ENCODE assay signal across 26 mouse cellular contexts in genomic region chr14:32909112-32909511, GRCm38 (mm10). TPM values are rescaled to one million over a fixed set of nuclear protein-coding genes. Genes with fewer than 3 reads are reported as not detected.
DNase-seq lines count a peak whose midpoint lies in the region; ATAC-seq and TF ChIP-seq lines count a peak whose summit lies in the region.
"Had no signal": no experiment of that assay in that cellular context is flagged by ENCODE, and none has a peak within 500 bp of the region (broad histone marks: within the 10 kb centered on the region; RNA-seq: fewer than 3 reads in every experiment).

No protein-coding gene starts in this region.

- no peak overlapping the region for H3K9ac ChIP-seq in forebrain, postnatal 0 days
- no peak overlapping the region for H3K9ac ChIP-seq in forebrain, embryonic 14.5 days (ENCODE audit: low read length)
- H3K9ac ChIP-seq in lung, embryonic 14.5 days, result no peak overlapping the region
- no peak overlapping the region for H3K9ac ChIP-seq in midbrain, postnatal 0 days (replicated peaks; ENCODE audit: low read length, poor library complexity, severe bottlenecking)
- H3K9ac ChIP-seq: embryonic facial prominence, embryonic 12.5 days; embryonic facial prominence, embryonic 15.5 days; forebrain, embryonic 15.5 days; heart, embryonic 12.5 days; heart, embryonic 15.5 days; hindbrain, embryonic 13.5 days had no signal

- no peak overlapping the region for H3K4me2 ChIP-seq in forebrain, postnatal 0 days (ENCODE audit: low read depth)
- H3K4me2 ChIP-seq in forebrain, embryonic 14.5 days (ENCODE audit: low read length), result no peak overlapping the region
- no peak overlapping the region for H3K4me2 ChIP-seq in lung, embryonic 14.5 days
- H3K4me2 ChIP-seq in midbrain, postnatal 0 days (ENCODE audit: low read depth, low read length, poor library complexity, severe bottlenecking), result no peak overlapping the region
- H3K4me2 ChIP-seq: embryonic facial prominence, embryonic 12.5 days; embryonic facial prominence, embryonic 15.5 days; forebrain, embryonic 15.5 days; heart, embryonic 12.5 days; heart, embryonic 15.5 days; hindbrain, embryonic 13.5 days had no signal

- ATAC-seq in forebrain, postnatal 0 days, result no peak
- ATAC-seq in forebrain, embryonic 14.5 days, result no peak
- ATAC-seq in lung, embryonic 14.5 days (ENCODE audit: insufficient read depth), result no peak
- no peak for ATAC-seq in midbrain, postnatal 0 days (ENCODE audit: low FRiP score)
- ATAC-seq: activated CD4-positive, CD25-positive, alpha-beta regulatory T cell, adult 4 months; forebrain, embryonic 15.5 days had no signal

- no peaks in the 10 kb centered on the region for H3K27me3 ChIP-seq in forebrain, postnatal 0 days (ENCODE audit: insufficient read depth, low read length)
- H3K27me3 ChIP-seq in forebrain, embryonic 14.5 days (replicated peaks; ENCODE audit: control insufficient read depth, insufficient read depth, low read length), result no peaks in the 10 kb centered on the region
- H3K27me3 ChIP-seq in lung, embryonic 14.5 days (ENCODE audit: insufficient read depth, low read length), result no peaks in the 10 kb centered on the region
- no peaks in the 10 kb centered on the region for H3K27me3 ChIP-seq in midbrain, postnatal 0 days (ENCODE audit: insufficient read depth, low read length)
- H3K27me3 ChIP-seq: embryonic facial prominence, embryonic 12.5 days; embryonic facial prominence, embryonic 15.5 days; forebrain, embryonic 15.5 days; heart, embryonic 12.5 days; heart, embryonic 15.5 days; hindbrain, embryonic 13.5 days had no signal

- H3K4me1 ChIP-seq in forebrain, postnatal 0 days (ENCODE audit: insufficient read depth), result no peaks in the 10 kb centered on the region
- 0 out of 2 replicates have a peak, but pooled peaks cover 2% of the 10 kb centered on the region for H3K4me1 ChIP-seq in forebrain, embryonic 14.5 days (ENCODE audit: control insufficient read depth, insufficient read depth, low read length)
- no peaks in the 10 kb centered on the region for H3K4me1 ChIP-seq in lung, embryonic 14.5 days (ENCODE audit: insufficient read depth)
- no peaks in the 10 kb centered on the region; the same call in 1 of the 2 replicates for H3K4me1 ChIP-seq in lung, adult 2 months (ENCODE audit: control insufficient read depth, insufficient read depth, low read length)
- H3K4me1 ChIP-seq in midbrain, postnatal 0 days (ENCODE audit: insufficient read depth, low read length), result no peaks in the 10 kb centered on the region
- H3K4me1 ChIP-seq: embryonic facial prominence, embryonic 12.5 days; heart, embryonic 12.5 days; hindbrain, embryonic 10.5 days had no signal

- 64% methylated on average over 6 of the region's 6 CpGs for WGBS in forebrain, postnatal 0 days
- 83% methylated on average over 6 of the region's 6 CpGs for whole genome bisulfite sequencing in forebrain, embryonic 14.5 days
- WGBS in lung, embryonic 14.5 days, result 75% methylated on average over 6 of the region's 6 CpGs
- WGBS in lung, adult 2 months, result 85% methylated on average over 6 of the region's 6 CpGs
- 88% methylated on average over 6 of the region's 6 CpGs for WGBS in midbrain, postnatal 0 days

- TF ChIP-seq POLR2A in lung, adult 2 months (IDR thresholded peaks at IDR 0.05; ENCODE audit: borderline replicate concordance, extremely low read depth, low read depth, low read length), result no peak

- no peak overlapping the region for H3K27ac ChIP-seq in forebrain, postnatal 0 days (ENCODE audit: low read depth, low read length)
- H3K27ac ChIP-seq in forebrain, embryonic 14.5 days (ENCODE audit: low read depth, low read length), result no peak overlapping the region
- H3K27ac ChIP-seq in lung, embryonic 14.5 days (ENCODE audit: low read depth), result no peak overlapping the region
- H3K27ac ChIP-seq in midbrain, postnatal 0 days (ENCODE audit: low read depth, low read length), result no peak overlapping the region
- H3K27ac ChIP-seq: embryonic facial prominence, embryonic 12.5 days; embryonic facial prominence, embryonic 15.5 days; forebrain, embryonic 15.5 days; heart, embryonic 15.5 days; hindbrain, embryonic 10.5 days; hindbrain, embryonic 13.5 days had no signal

- TF ChIP-seq CTCF in forebrain, postnatal 0 days (IDR thresholded peaks at IDR 0.05; ENCODE audit: low read depth), result no peak
- TF ChIP-seq CTCF in lung, embryonic 14.5 days (IDR thresholded peaks at IDR 0.05; ENCODE audit: low read depth), result no peak
- TF ChIP-seq CTCF in lung, adult 2 months (IDR thresholded peaks at IDR 0.05; ENCODE audit: insufficient read depth, low read length), result no peak
- no peak for TF ChIP-seq CTCF in midbrain, postnatal 0 days (IDR thresholded peaks at IDR 0.05)

- H3K4me3 ChIP-seq in forebrain, postnatal 0 days (ENCODE audit: low read depth, low read length), result no peak overlapping the region
- no peak overlapping the region for H3K4me3 ChIP-seq in forebrain, embryonic 14.5 days (ENCODE audit: low read depth, low read length)
- H3K4me3 ChIP-seq in lung, embryonic 14.5 days (ENCODE audit: low read depth, low read length), result no peak overlapping the region
- no peak overlapping the region for H3K4me3 ChIP-seq in lung, adult 2 months (replicated peaks; ENCODE audit: extremely low read depth, low read depth, low read length)
- no peak overlapping the region for H3K4me3 ChIP-seq in midbrain, postnatal 0 days (ENCODE audit: low read depth, low read length)
- H3K4me3 ChIP-seq: embryonic facial prominence, embryonic 12.5 days; embryonic facial prominence, embryonic 15.5 days; forebrain, embryonic 15.5 days; heart, embryonic 12.5 days; heart, embryonic 15.5 days; hindbrain, embryonic 10.5 days; hindbrain, embryonic 13.5 days had no signal

- peak; percentile 28 for DNase-seq in forebrain, postnatal 0 days
- DNase-seq in forebrain, embryonic 14.5 days (ENCODE audit: low spot score), result no peak
- peak; percentile 26 for DNase-seq in lung, embryonic 14.5 days
- DNase-seq in lung, adult 2 months, result no peak
- DNase-seq in right cerebral cortex, postnatal 10 days (ENCODE audit: low spot score in 2 of 2), result peak; percentile 45 to 50
- no peak for DNase-seq in right cerebral cortex, postnatal 14 days
- no peak for DNase-seq in midbrain, postnatal 0 days (ENCODE audit: low spot score)
- DNase-seq: adrenal gland, adult 8-10 months; adrenal gland, postnatal 25 days; cerebellum, adult 11 months; cerebellum, adult 2 months; cerebellum, adult 9-11 months; cerebellum, postnatal 25 days; gastrocnemius, postnatal 25 days; heart, adult 18-20 months; heart, postnatal 10 days; heart, postnatal 36 days had no signal

- H3K36me3 ChIP-seq in forebrain, postnatal 0 days (ENCODE audit: insufficient read depth), result no peaks in the 10 kb centered on the region
- H3K36me3 ChIP-seq in forebrain, embryonic 14.5 days (ENCODE audit: control insufficient read depth, insufficient read depth, low read length), result no peaks in the 10 kb centered on the region
- H3K36me3 ChIP-seq in lung, embryonic 14.5 days (ENCODE audit: insufficient read depth), result no peaks in the 10 kb centered on the region
- no peaks in the 10 kb centered on the region for H3K36me3 ChIP-seq in midbrain, postnatal 0 days (ENCODE audit: insufficient read depth, low read length)
- H3K36me3 ChIP-seq: embryonic facial prominence, embryonic 12.5 days; embryonic facial prominence, embryonic 15.5 days; forebrain, embryonic 15.5 days; heart, embryonic 12.5 days; heart, embryonic 15.5 days; hindbrain, embryonic 10.5 days; hindbrain, embryonic 13.5 days had no signal

- H3K9me3 ChIP-seq in forebrain, postnatal 0 days (ENCODE audit: low read length), result no peaks in the 10 kb centered on the region
- H3K9me3 ChIP-seq in forebrain, embryonic 14.5 days (replicated peaks; ENCODE audit: control insufficient read depth, low read length), result no peaks in the 10 kb centered on the region
- no peaks in the 10 kb centered on the region for H3K9me3 ChIP-seq in lung, embryonic 14.5 days (ENCODE audit: low read depth, low read length)
- no peaks in the 10 kb centered on the region for H3K9me3 ChIP-seq in midbrain, postnatal 0 days (ENCODE audit: low read length)
- H3K9me3 ChIP-seq: embryonic facial prominence, embryonic 12.5 days; embryonic facial prominence, embryonic 15.5 days; forebrain, embryonic 15.5 days; heart, embryonic 12.5 days; heart, embryonic 15.5 days; hindbrain, embryonic 10.5 days; hindbrain, embryonic 13.5 days had no signal

RNA-seq across cellular contexts. Expression of gene Vstm4, which starts 52.6 kb away (rescaled TPM):
- 7.0 and 8.9 TPM in 2 replicates for total RNA-seq in forebrain, postnatal 0 days (2014; rRNA removed)
- polyA plus RNA-seq in forebrain, postnatal 0 days (2015; fragmentation: Nextera tagmentation; extraction: Ambion mirVana), result 8.2 and 8.5 TPM in 2 replicates
- 6.0 and 9.2 TPM in 2 replicates for polyA plus RNA-seq in forebrain, embryonic 14.5 days (2014; fragmentation: Nextera tagmentation; extraction: Ambion mirVana)
- 52.5 and 56.2 TPM in 2 replicates for polyA plus RNA-seq in lung, embryonic 14.5 days (2014; fragmentation: Nextera tagmentation; extraction: Ambion mirVana)
- polyA plus RNA-seq in lung, adult 2 months (2012; rRNA removed), result 11.2 and 12.1 TPM in 2 replicates
- 9.2 and 11.0 TPM in 2 replicates for total RNA-seq in midbrain, postnatal 0 days (2014; rRNA removed)
- 11.4 and 13.8 TPM in 2 replicates for polyA plus RNA-seq in midbrain, postnatal 0 days (2015; fragmentation: Nextera tagmentation; extraction: Ambion mirVana)
- total RNA-seq: common myeloid progenitor, adult 5-6 weeks had no signal

Comparison
In these comparisons a context has a peak if more than half of its experiments do, and no peak if none do; other contexts are left out.
1. DNase-seq: peak in forebrain, postnatal 0 days (single experiment), lung, embryonic 14.5 days (single experiment) and right cerebral cortex, postnatal 10 days (2 of 2); none in forebrain, embryonic 14.5 days (single experiment), lung, adult 2 months (single experiment), right cerebral cortex, postnatal 14 days (single experiment) and midbrain, postnatal 0 days (single experiment).